9 mouse cellular contexts compared by ENCODE assay signal in the genomic region with DNA sequence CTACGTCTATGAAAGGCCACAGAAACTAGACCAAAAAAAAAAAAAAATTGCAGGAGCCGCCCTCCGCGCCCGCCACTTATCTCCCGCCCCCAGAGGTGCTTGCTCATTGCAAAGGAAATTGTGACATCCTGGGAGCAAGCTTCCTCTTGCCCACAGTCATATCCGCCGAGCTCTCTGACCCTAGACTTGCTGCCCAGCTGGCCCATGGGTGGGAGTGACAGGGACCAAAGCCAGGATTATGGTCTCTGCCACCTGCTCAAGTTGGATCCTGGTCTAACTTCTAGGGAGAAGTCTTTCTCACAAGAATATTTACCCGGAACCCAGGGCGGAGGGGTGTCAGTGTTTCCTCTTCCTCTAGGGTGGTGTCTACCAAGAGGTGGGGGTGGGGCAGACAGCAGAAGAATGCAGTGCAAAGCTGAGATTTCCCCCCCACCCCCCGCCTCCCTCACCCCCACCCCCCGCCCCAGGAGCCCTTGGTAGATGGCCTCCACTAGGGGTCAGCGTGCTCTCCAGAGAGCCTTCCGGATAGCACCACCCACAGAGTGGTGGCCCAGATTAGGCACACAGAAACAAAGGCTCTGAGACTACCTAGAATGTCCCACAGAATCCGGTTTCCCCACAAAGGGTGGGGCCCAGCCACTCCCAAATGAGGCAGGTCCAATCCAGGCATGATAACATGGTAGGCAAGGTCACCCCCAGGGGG. TPM values are rescaled to one million over a fixed set of nuclear protein-coding genes. Genes with fewer than 3 reads are reported as not detected.
DNase-seq lines count a peak whose midpoint lies in the region; ATAC-seq and TF ChIP-seq lines count a peak whose summit lies in the region.
"Had no signal": no experiment of that assay in that cellular context is flagged by ENCODE, and none has a peak within 500 bp of the region (broad histone marks: within the 10 kb centered on the region; RNA-seq: fewer than 3 reads in every experiment).

No protein-coding gene starts in this region.

- DNase-seq in adrenal gland, postnatal 36 days = peak; percentile 41 to 55
- DNase-seq in adrenal gland, postnatal 4 days (ENCODE audit: low spot score in 2 of 2) = no peak
- DNase-seq in A20 (ENCODE audit: low read depth, low spot score) = peak; percentile 35
- peak; percentile 55 for DNase-seq in embryo, embryonic 11 days
- peak; percentile 83 for DNase-seq in liver, postnatal 0 days
- peak; percentile 56 to 61 for DNase-seq in spleen, adult 2 months (ENCODE audit: low read depth in 1 of 2, low spot score in 2 of 2)
- DNase-seq in right cerebral cortex, adult 2 months (ENCODE audit: low spot score in 2 of 2) = no peak

- peak; percentile 55 for TF ChIP-seq CTCF in liver, postnatal 0 days (IDR thresholded peaks at IDR 0.05; ENCODE audit: low read depth)
- TF ChIP-seq CTCF in spleen, adult 2 months (IDR thresholded peaks at IDR 0.05; ENCODE audit: extremely low read depth, insufficient read depth, insufficient read length, insufficient replicate concordance) = no peak

- H3K4me3 ChIP-seq in liver, postnatal 0 days (ENCODE audit: low read depth, low read length) = peak overlapping the region; percentile 38
- peak overlapping the region; percentile 55 for H3K4me3 ChIP-seq in spleen, adult 2 months (ENCODE audit: extremely low read depth, insufficient read depth, insufficient read length)
- H3K4me3 ChIP-seq: neural tube, embryonic 12.5 days had no signal

- TF ChIP-seq EP300 in liver, postnatal 0 days (IDR thresholded peaks at IDR 0.05; ENCODE audit: low read depth) = peak; percentile 89

- H3K27ac ChIP-seq in liver, postnatal 0 days (ENCODE audit: low read depth) = peak overlapping the region; percentile 96
- peak overlapping the region; percentile 94 for H3K27ac ChIP-seq in spleen, adult 2 months (ENCODE audit: insufficient read depth, low read length)
- H3K27ac ChIP-seq: neural tube, embryonic 12.5 days had no signal

- peak overlapping the region; percentile 83 for H3K4me2 ChIP-seq in liver, postnatal 0 days (ENCODE audit: low read depth, low read length)
- H3K4me2 ChIP-seq: neural tube, embryonic 12.5 days had no signal

- WGBS in liver, postnatal 0 days (ENCODE audit: insufficient replicate concordance) = 3% methylated on average over 13 of the region's 15 CpGs
- WGBS in spleen, adult 2 months = under 1% methylated on average over 15 of the region's 15 CpGs

- no peaks in the 10 kb centered on the region; the same call in none of the 2 replicates for H3K36me3 ChIP-seq in liver, postnatal 0 days (replicated peaks; ENCODE audit: insufficient read depth, low read length)
- no peaks in the 10 kb centered on the region for H3K36me3 ChIP-seq in spleen, adult 2 months (ENCODE audit: control insufficient read depth, insufficient read depth, low read length)
- H3K36me3 ChIP-seq: neural tube, embryonic 12.5 days had no signal

- TF ChIP-seq POLR2A in spleen, adult 2 months (IDR thresholded peaks at IDR 0.05; ENCODE audit: low read depth, low read length) = no peak

- no peaks in the 10 kb centered on the region for H3K27me3 ChIP-seq in liver, postnatal 0 days (ENCODE audit: insufficient read depth, low read length)
- H3K27me3 ChIP-seq in spleen, adult 2 months (ENCODE audit: control insufficient read depth, insufficient read depth, low read length) = no peaks in the 10 kb centered on the region
- H3K27me3 ChIP-seq: neural tube, embryonic 12.5 days had no signal

- peaks cover 85% of the 10 kb centered on the region for H3K4me1 ChIP-seq in liver, postnatal 0 days (ENCODE audit: insufficient read depth)
- peaks cover 67% of the 10 kb centered on the region for H3K4me1 ChIP-seq in spleen, adult 2 months (ENCODE audit: control insufficient read depth, insufficient read depth, insufficient read length)

- ATAC-seq in inflammation-experienced regulatory T-cells, adult 6 months = peak; percentile 75
- peak; percentile 82 for ATAC-seq in liver, postnatal 0 days

- H3K9me3 ChIP-seq in liver, postnatal 0 days (ENCODE audit: low read length) = no peaks in the 10 kb centered on the region
- H3K9me3 ChIP-seq: neural tube, embryonic 12.5 days had no signal

- H3K9ac ChIP-seq in liver, postnatal 0 days (replicated peaks) = peak overlapping the region; percentile 56
- H3K9ac ChIP-seq: neural tube, embryonic 12.5 days had no signal

RNA-seq across cellular contexts. Expression of gene Rhbdf2, which starts 10.9 kb away (rescaled TPM):
- total RNA-seq in adrenal gland, postnatal 36 days (2021) = 10 to 100 TPM; 12.5 to 17.5 TPM
- 10 to 100 TPM; 18.0 TPM for total RNA-seq in adrenal gland, postnatal 4 days (2021)
- 1 to 10 TPM; 3.4 to 9.3 (median 3.9) TPM for polyA plus RNA-seq in inflammation-experienced regulatory T-cells, adult 6 months (2017; shearing (Covaris generic))
- polyA plus RNA-seq in liver, postnatal 0 days (2015; fragmentation: Nextera tagmentation; extraction: Ambion mirVana) = 4.9 and 6.2 TPM in 2 replicates
- 84.5 and 91.2 TPM in 2 replicates for polyA plus RNA-seq in spleen, adult 2 months (2012; rRNA removed)

RNA-seq across cellular contexts. Expression of gene Aanat, which starts 29.7 kb away (rescaled TPM):
- total RNA-seq in adrenal gland, postnatal 36 days (2021) = not detected
- total RNA-seq in adrenal gland, postnatal 4 days (2021) = not detected
- polyA plus RNA-seq in inflammation-experienced regulatory T-cells, adult 6 months (2017; shearing (Covaris generic)) = not detected
- not detected in 2 replicates for polyA plus RNA-seq in liver, postnatal 0 days (2015; fragmentation: Nextera tagmentation; extraction: Ambion mirVana)
- polyA plus RNA-seq in spleen, adult 2 months (2012; rRNA removed) = not detected in 2 replicates
- polyA plus RNA-seq: neural tube, embryonic 12.5 days had no signal

RNA-seq across cellular contexts. Expression of gene Ube2o, which starts 34.6 kb away (rescaled TPM):
- 10 to 100 TPM; 26.6 to 29.3 TPM for total RNA-seq in adrenal gland, postnatal 36 days (2021)
- total RNA-seq in adrenal gland, postnatal 4 days (2021) = 10 to 100 TPM; 32.6 to 39.0 TPM
- 1 to 10 TPM; 1.5 to 2.2 (median 2.0) TPM for polyA plus RNA-seq in inflammation-experienced regulatory T-cells, adult 6 months (2017; shearing (Covaris generic))
- polyA plus RNA-seq in liver, postnatal 0 days (2015; fragmentation: Nextera tagmentation; extraction: Ambion mirVana) = 15.2 and 16.3 TPM in 2 replicates
- polyA plus RNA-seq in spleen, adult 2 months (2012; rRNA removed) = 42.3 and 77.3 TPM in 2 replicates

RNA-seq across cellular contexts. Expression of gene Prcd, which starts 37.4 kb away (rescaled TPM):
- 10 to 100 TPM in 1 of 2 experiments, 1 to 10 TPM in 1; 9.6 to 14.1 TPM for total RNA-seq in adrenal gland, postnatal 36 days (2021)
- 1 to 10 TPM; 5.2 to 5.5 TPM for total RNA-seq in adrenal gland, postnatal 4 days (2021)
- polyA plus RNA-seq in inflammation-experienced regulatory T-cells, adult 6 months (2017; shearing (Covaris generic)) = not detected
- polyA plus RNA-seq in liver, postnatal 0 days (2015; fragmentation: Nextera tagmentation; extraction: Ambion mirVana) = 0.32 TPM in 1 of 2 replicates, not detected in the other
- polyA plus RNA-seq in spleen, adult 2 months (2012; rRNA removed) = 0.35 and 0.72 TPM in 2 replicates

RNA-seq across cellular contexts. Expression of gene Cygb, which starts 38.2 kb away (rescaled TPM):
- 10 to 100 TPM; 25.0 to 36.5 TPM for total RNA-seq in adrenal gland, postnatal 36 days (2021)
- total RNA-seq in adrenal gland, postnatal 4 days (2021) = 10 to 100 TPM; 39.7 to 43.6 TPM
- under 1 TPM in 2 of 3 experiments, not detected in 1; 0.24 to 0.32 TPM for polyA plus RNA-seq in inflammation-experienced regulatory T-cells, adult 6 months (2017; shearing (Covaris generic))
- polyA plus RNA-seq in liver, postnatal 0 days (2015; fragmentation: Nextera tagmentation; extraction: Ambion mirVana) = 3.6 and 3.7 TPM in 2 replicates
- 10.0 and 14.2 TPM in 2 replicates for polyA plus RNA-seq in spleen, adult 2 months (2012; rRNA removed)

Comparison
In these comparisons a context has a peak if more than half of its experiments do, and no peak if none do; other contexts are left out.
1. DNase-seq: peak in adrenal gland, postnatal 36 days (2 of 2), A20 (single experiment), embryo, embryonic 11 days (single experiment), liver, postnatal 0 days (single experiment) and spleen, adult 2 months (2 of 2); none in adrenal gland, postnatal 4 days (0 of 2) and right cerebral cortex, adult 2 months (0 of 2).